ENCODE assay signal across 15 mouse cellular contexts in the genomic region with DNA sequence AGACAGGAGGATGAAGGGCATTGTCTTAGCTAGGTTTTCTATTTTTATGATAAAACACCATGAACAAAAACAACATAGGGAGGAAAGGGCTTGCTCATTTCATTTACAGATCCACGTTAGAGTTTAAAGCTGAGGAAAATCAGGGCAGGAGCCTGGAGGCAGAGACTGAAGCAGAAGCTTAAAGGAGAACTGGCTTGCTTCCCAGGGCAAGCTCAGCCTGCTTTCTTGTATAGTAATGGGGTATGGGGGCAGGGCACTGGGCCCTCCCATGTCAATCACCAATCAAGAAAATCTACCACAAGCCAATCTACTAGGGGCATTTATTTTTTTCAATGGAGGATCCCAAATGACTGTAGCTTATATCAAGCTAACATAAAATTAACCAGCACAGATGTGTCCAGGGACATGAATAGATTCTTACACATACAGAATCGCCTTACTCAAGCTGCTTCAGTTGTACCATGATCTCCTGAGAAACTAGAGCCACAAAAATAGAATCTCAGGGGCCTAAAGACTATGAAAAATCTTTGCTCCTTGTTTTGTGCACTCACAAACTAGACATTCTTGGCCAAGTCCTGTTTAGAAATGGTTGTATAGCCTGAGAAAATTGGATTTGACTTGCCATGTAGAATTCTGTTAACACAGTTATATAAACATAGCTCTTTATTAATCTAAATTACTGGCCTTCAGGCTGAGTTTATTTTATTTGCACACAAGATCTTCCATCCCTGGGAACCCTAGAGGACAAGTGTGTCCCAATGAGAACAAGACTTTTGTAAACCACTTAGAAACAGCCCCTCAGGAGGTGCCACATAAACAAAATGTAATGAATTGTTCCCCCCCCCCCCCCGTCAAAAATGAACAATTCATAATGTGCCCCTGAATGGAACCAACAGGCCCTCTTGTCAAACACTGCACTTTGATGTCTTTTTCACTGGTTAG.
DNase-seq lines count a peak whose midpoint lies in the region; ATAC-seq lines count a peak whose summit lies in the region.
"Had no signal": no experiment of that assay in that cellular context is flagged by ENCODE, and none has a peak within 500 bp of the region (broad histone marks: within the 10 kb centered on the region; RNA-seq: fewer than 3 reads in every experiment).

No protein-coding gene starts in this region.

- H3K4me3 ChIP-seq in midbrain, embryonic 14.5 days (replicated peaks; ENCODE audit: low read depth, low read length) = no peak overlapping the region
- no peak overlapping the region for H3K4me3 ChIP-seq in midbrain, embryonic 10.5 days
- H3K4me3 ChIP-seq: heart, embryonic 15.5 days; hindbrain, embryonic 13.5 days; kidney, embryonic 15.5 days; limb, embryonic 13.5 days; midbrain, embryonic 12.5 days had no signal

- H3K9ac ChIP-seq in midbrain, embryonic 14.5 days (replicated peaks; ENCODE audit: low read length) = no peak overlapping the region
- H3K9ac ChIP-seq: heart, embryonic 15.5 days; hindbrain, embryonic 13.5 days; kidney, embryonic 15.5 days; limb, embryonic 13.5 days; liver, postnatal 0 days; midbrain, embryonic 12.5 days had no signal

- no peak overlapping the region for H3K27ac ChIP-seq in midbrain, embryonic 14.5 days (replicated peaks; ENCODE audit: low read depth, low read length)
- H3K27ac ChIP-seq in midbrain, embryonic 10.5 days (replicated peaks) = no peak overlapping the region
- H3K27ac ChIP-seq: heart, embryonic 15.5 days; hindbrain, embryonic 13.5 days; kidney, embryonic 15.5 days; limb, embryonic 13.5 days; midbrain, embryonic 12.5 days had no signal

- WGBS in midbrain, embryonic 14.5 days = 39% methylated on average over 3 of the region's 3 CpGs
- 72% methylated on average over 3 of the region's 3 CpGs for WGBS in midbrain, embryonic 10.5 days

- no peak for ATAC-seq in midbrain, embryonic 14.5 days (ENCODE audit: low FRiP score, low TSS enrichment)
- ATAC-seq: liver, postnatal 0 days had no signal

- no peak overlapping the region for H3K4me2 ChIP-seq in midbrain, embryonic 14.5 days (ENCODE audit: low read length)
- H3K4me2 ChIP-seq: heart, embryonic 15.5 days; hindbrain, embryonic 13.5 days; kidney, embryonic 15.5 days; limb, embryonic 13.5 days; midbrain, embryonic 12.5 days had no signal

- no peaks in the 10 kb centered on the region for H3K27me3 ChIP-seq in midbrain, embryonic 14.5 days (ENCODE audit: control insufficient read depth, insufficient read depth, low read length)
- peaks cover 55% of the 10 kb centered on the region for H3K27me3 ChIP-seq in midbrain, embryonic 10.5 days (ENCODE audit: low read depth, poor library complexity, severe bottlenecking)
- H3K27me3 ChIP-seq: heart, embryonic 15.5 days; hindbrain, embryonic 13.5 days; kidney, embryonic 15.5 days; limb, embryonic 13.5 days had no signal

- DNase-seq in cerebellum, postnatal 10 days = peak; percentile 7 to 21
- no peak for DNase-seq in cerebellum, adult 11-12 months
- DNase-seq in midbrain, embryonic 14.5 days = peak; percentile 30
- no peak for DNase-seq in midbrain, embryonic 10.5 days (ENCODE audit: low spot score)
- DNase-seq in left cerebral cortex, postnatal 36 days (ENCODE audit: low spot score in 2 of 2) = peak; percentile 10 to 11
- DNase-seq in kidney, adult 18-20 months = no peak
- DNase-seq in retina, postnatal 1 day = no peak
- no peak for DNase-seq in cerebellum, adult 9-11 months
- DNase-seq: adrenal gland, adult 8-10 months; liver, postnatal 0 days had no signal

- no peaks in the 10 kb centered on the region for H3K9me3 ChIP-seq in midbrain, embryonic 14.5 days (ENCODE audit: control insufficient read depth, low read length)
- H3K9me3 ChIP-seq in midbrain, embryonic 10.5 days (replicated peaks) = no peaks in the 10 kb centered on the region
- H3K9me3 ChIP-seq: heart, embryonic 15.5 days; hindbrain, embryonic 13.5 days; kidney, embryonic 15.5 days; limb, embryonic 13.5 days; midbrain, embryonic 12.5 days had no signal

- 0 out of 2 replicates have a peak, but pooled peaks cover 3% of the 10 kb centered on the region for H3K4me1 ChIP-seq in midbrain, embryonic 14.5 days (ENCODE audit: control insufficient read depth, insufficient read depth, low read length)
- H3K4me1 ChIP-seq in midbrain, embryonic 10.5 days = peaks cover 10% of the 10 kb centered on the region
- H3K4me1 ChIP-seq: heart, embryonic 15.5 days; hindbrain, embryonic 13.5 days; kidney, embryonic 15.5 days; limb, embryonic 13.5 days had no signal

- intact Hi-C loops in left cerebral cortex, postnatal 36 days (cut with DNase I) = no loop called here

- no peaks in the 10 kb centered on the region for H3K36me3 ChIP-seq in midbrain, embryonic 14.5 days (ENCODE audit: control insufficient read depth, insufficient read depth, low read length)
- H3K36me3 ChIP-seq in midbrain, embryonic 10.5 days = no peaks in the 10 kb centered on the region
- H3K36me3 ChIP-seq: heart, embryonic 15.5 days; hindbrain, embryonic 13.5 days; kidney, embryonic 15.5 days; limb, embryonic 13.5 days; midbrain, embryonic 12.5 days had no signal

Comparison
In these comparisons a context has a peak if more than half of its experiments do, and no peak if none do; other contexts are left out.
1. DNase-seq: peak in cerebellum, postnatal 10 days (2 of 2), midbrain, embryonic 14.5 days (single experiment) and left cerebral cortex, postnatal 36 days (2 of 2); none in cerebellum, adult 11-12 months (single experiment), midbrain, embryonic 10.5 days (single experiment), kidney, adult 18-20 months (single experiment), retina, postnatal 1 day (single experiment) and cerebellum, adult 9-11 months (single experiment).